Mouse (Mus musculus): ENCODE results near the gene Obox7.
"Not testable (repeated sequence)": the region's sequence is repeated elsewhere in the genome, so short reads cannot be mapped to it uniquely, and the experiment has no call there.

Gene Obox7

GRCm38 (mm10) chr7:14659196-14659595, at the start of gene Obox7:
Gene Obox7, plus strand, starts transcription at chr7:14659496.
- in situ Hi-C loops (cut with MboI, MseI), result not testable (repeated sequence)

GRCm38 (mm10) chr7:14622556-14623542, 36.4 kb upstream of the Obox7 start:
- in situ Hi-C loops (cut with MboI, MseI), result not testable (repeated sequence)

Data from T-helper 1 cell (primary cell).